23 mouse cellular contexts compared by ENCODE assay signal in the genomic region with DNA sequence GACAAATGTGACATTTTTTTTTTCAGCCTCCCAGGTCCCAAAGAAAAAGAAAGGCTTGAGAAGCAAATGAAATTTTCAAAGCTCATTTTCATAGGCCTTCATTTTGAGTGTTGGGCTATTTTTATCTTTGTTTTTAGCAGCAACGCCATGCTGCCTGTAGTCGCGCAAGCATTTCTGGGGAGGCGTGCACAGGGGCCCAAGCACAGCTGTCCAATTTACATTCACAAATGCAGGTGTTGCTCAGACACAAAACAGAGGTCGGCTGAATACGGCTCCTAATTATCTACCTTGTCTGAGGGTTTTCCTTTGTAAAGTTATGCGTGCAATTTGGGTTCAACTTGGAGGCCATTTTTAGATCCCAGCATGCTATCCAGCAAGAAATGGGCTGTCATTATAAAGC. TPM values are rescaled to one million over a fixed set of nuclear protein-coding genes. Genes with fewer than 3 reads are reported as not detected.
DNase-seq lines count a peak whose midpoint lies in the region; ATAC-seq and TF ChIP-seq lines count a peak whose summit lies in the region.
"Had no signal": no experiment of that assay in that cellular context is flagged by ENCODE, and none has a peak within 500 bp of the region (broad histone marks: within the 10 kb centered on the region; RNA-seq: fewer than 3 reads in every experiment).

No protein-coding gene starts in this region.

- no peak for TF ChIP-seq EP300 in heart, postnatal 0 days (IDR thresholded peaks at IDR 0.05; ENCODE audit: low read depth)

- no peak overlapping the region for H3K4me3 ChIP-seq in heart, postnatal 0 days (ENCODE audit: low read depth, low read length)
- H3K4me3 ChIP-seq in heart, embryonic 10.5 days = no peak overlapping the region
- H3K4me3 ChIP-seq: limb, embryonic 15.5 days; liver, embryonic 15.5 days; stomach, embryonic 15.5 days had no signal

- no peaks in the 10 kb centered on the region for H3K9me3 ChIP-seq in heart, postnatal 0 days (replicated peaks; ENCODE audit: control insufficient read depth, low read length)
- H3K9me3 ChIP-seq in heart, embryonic 10.5 days = no peaks in the 10 kb centered on the region
- H3K9me3 ChIP-seq: limb, embryonic 15.5 days; liver, embryonic 15.5 days; stomach, embryonic 15.5 days had no signal

- 43% methylated on average over 7 of the region's 7 CpGs for WGBS in heart, postnatal 0 days
- WGBS in heart, embryonic 10.5 days = 55% methylated on average over 7 of the region's 7 CpGs

- H3K4me1 ChIP-seq in heart, postnatal 0 days (ENCODE audit: control insufficient read depth, insufficient read depth) = peaks cover 15% of the 10 kb centered on the region
- H3K4me1 ChIP-seq in heart, embryonic 10.5 days = peaks cover 39% of the 10 kb centered on the region
- H3K4me1 ChIP-seq: liver, embryonic 15.5 days; stomach, embryonic 15.5 days had no signal

- DNase-seq in frontal cortex, postnatal 36 days (ENCODE audit: low spot score in 2 of 2) = no peak
- DNase-seq in heart, postnatal 0 days (ENCODE audit: low spot score) = peak; percentile 14
- DNase-seq in heart, embryonic 10.5 days (ENCODE audit: low spot score) = no peak
- DNase-seq in thymus, postnatal 14 days = peak; percentile 11
- no peak for DNase-seq in thymus, postnatal 10 days (ENCODE audit: low spot score in 2 of 2)
- DNase-seq in urinary bladder, postnatal 4 days (ENCODE audit: low spot score in 2 of 2) = no peak
- no peak for DNase-seq in lung, postnatal 36 days
- DNase-seq: adrenal gland, postnatal 25 days; cerebellum, adult 18-20 months; cerebellum, postnatal 25 days; embryo, embryonic 11 days; kidney, adult 9 months; kidney, postnatal 4 days; right cerebral cortex, postnatal 25 days; thymus, adult 18-20 months had no signal

- H3K27me3 ChIP-seq in heart, postnatal 0 days (ENCODE audit: control insufficient read depth, insufficient read depth, low read length) = no peaks in the 10 kb centered on the region
- H3K27me3 ChIP-seq in heart, embryonic 10.5 days (ENCODE audit: insufficient read depth, poor library complexity, severe bottlenecking) = no peaks in the 10 kb centered on the region
- H3K27me3 ChIP-seq: limb, embryonic 15.5 days; liver, embryonic 15.5 days; stomach, embryonic 15.5 days had no signal

- H3K36me3 ChIP-seq in heart, postnatal 0 days (replicated peaks; ENCODE audit: control insufficient read depth, insufficient read depth, low read length) = no peaks in the 10 kb centered on the region
- H3K36me3 ChIP-seq in heart, embryonic 10.5 days = no peaks in the 10 kb centered on the region
- H3K36me3 ChIP-seq: liver, embryonic 15.5 days; stomach, embryonic 15.5 days had no signal

- H3K4me2 ChIP-seq in heart, postnatal 0 days (ENCODE audit: low read depth, low read length) = no peak overlapping the region
- H3K4me2 ChIP-seq: limb, embryonic 15.5 days; liver, embryonic 15.5 days; stomach, embryonic 15.5 days had no signal

- peak overlapping the region; percentile 54 for H3K27ac ChIP-seq in heart, postnatal 0 days (ENCODE audit: low read depth)
- no peak overlapping the region for H3K27ac ChIP-seq in heart, embryonic 10.5 days
- H3K27ac ChIP-seq: limb, embryonic 15.5 days; liver, embryonic 15.5 days; stomach, embryonic 15.5 days had no signal

- peak; percentile 26 for ATAC-seq in frontal cortex, adult (ENCODE audit: low TSS enrichment)
- no peak for ATAC-seq in heart, postnatal 0 days (ENCODE audit: insufficient read depth, low read depth)
- ATAC-seq: forebrain, embryonic 16.5 days had no signal

- no peak overlapping the region for H3K9ac ChIP-seq in heart, postnatal 0 days (replicated peaks; ENCODE audit: low read depth, low read length)
- H3K9ac ChIP-seq: limb, embryonic 15.5 days; liver, embryonic 15.5 days; stomach, embryonic 15.5 days had no signal

- no peak for TF ChIP-seq CTCF in heart, postnatal 0 days (IDR thresholded peaks at IDR 0.05; ENCODE audit: low read depth)

RNA-seq across cellular contexts. Expression of a gene that starts 49.8 kb away (rescaled TPM):
- total RNA-seq in heart, postnatal 0 days (2014; rRNA removed; ENCODE audit: low replicate concordance) = 2.6 and 3.9 TPM in 2 replicates
- polyA plus RNA-seq in heart, postnatal 0 days (2015; fragmentation: Nextera tagmentation; extraction: Ambion mirVana) = 2.5 and 3.0 TPM in 2 replicates
- polyA plus RNA-seq in heart, embryonic 10.5 days (2016; fragmentation: Nextera tagmentation; extraction: Ambion mirVana) = 1.3 TPM in 2 replicates
- total RNA-seq: granulocyte monocyte progenitor cell, adult 5-6 weeks; megakaryocyte progenitor cell, adult 5-6 weeks; MEL had no signal

RNA-seq across cellular contexts. Expression of a gene that starts 49.9 kb away (rescaled TPM):
- total RNA-seq in heart, postnatal 0 days (2014; rRNA removed; ENCODE audit: low replicate concordance) = 0.11 and 0.43 TPM in 2 replicates
- 1.1 and 1.2 TPM in 2 replicates for polyA plus RNA-seq in heart, postnatal 0 days (2015; fragmentation: Nextera tagmentation; extraction: Ambion mirVana)
- 0.38 and 0.44 TPM in 2 replicates for polyA plus RNA-seq in heart, embryonic 10.5 days (2016; fragmentation: Nextera tagmentation; extraction: Ambion mirVana)
- total RNA-seq: granulocyte monocyte progenitor cell, adult 5-6 weeks; megakaryocyte progenitor cell, adult 5-6 weeks; MEL had no signal
- polyA plus RNA-seq: liver, embryonic 15.5 days had no signal

Comparison
In these comparisons a context has a peak if more than half of its experiments do, and no peak if none do; other contexts are left out.
1. DNase-seq: peak in heart, postnatal 0 days (single experiment) and thymus, postnatal 14 days (single experiment); none in frontal cortex, postnatal 36 days (0 of 2), heart, embryonic 10.5 days (single experiment), thymus, postnatal 10 days (0 of 2), urinary bladder, postnatal 4 days (0 of 2) and lung, postnatal 36 days (single experiment).